Mouse (Mus musculus) CD8-positive naive resting alpha-beta T cell, adult 2 months (primary cell): Measurements from ENCODE around the gene Shh.

ENCODE experiments used
- DNase-seq, 2 experiments: peaks; one replicate each; pipeline ENCODE4 v3.0.0; 2022; ENCODE audit warnings: low read depth in 2 of 2, low spot score in 2 of 2

Shh gene

DNA sequence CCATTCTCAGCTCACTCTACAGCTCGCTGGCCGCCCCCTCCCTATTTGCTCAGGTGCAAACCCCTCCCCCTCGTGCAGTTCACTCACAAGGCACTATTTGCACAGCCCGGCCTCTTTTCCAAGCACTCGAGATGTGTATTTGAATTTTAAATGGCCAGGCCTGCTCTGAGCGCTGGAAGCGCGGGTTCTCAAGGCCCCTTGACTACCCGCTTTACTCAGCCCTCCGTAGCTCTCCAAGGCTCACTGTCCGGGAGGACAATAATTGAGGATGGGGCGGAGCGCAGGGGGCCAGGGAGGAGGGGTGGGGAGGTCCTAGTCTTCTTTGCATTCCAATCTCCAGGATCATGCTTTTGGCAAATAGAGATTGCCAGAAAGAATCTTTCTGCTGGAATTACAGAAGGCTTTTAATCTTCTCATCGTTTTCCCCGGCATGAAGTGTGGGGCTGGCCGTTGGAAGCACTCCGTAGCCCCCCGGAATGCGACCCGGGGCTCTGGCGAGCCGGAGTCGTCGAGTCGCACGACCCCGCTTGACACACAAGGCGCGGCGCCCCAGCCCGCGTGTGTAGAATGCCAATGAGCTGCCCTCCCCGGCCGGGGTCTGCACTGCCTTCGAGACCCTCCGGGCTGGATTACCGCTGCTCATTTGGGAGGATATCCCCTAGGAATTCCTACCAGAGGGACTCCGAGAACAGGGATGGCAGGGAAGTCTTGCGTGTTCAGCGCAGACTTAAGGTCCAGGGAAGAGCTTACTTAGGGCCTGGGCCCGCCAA is 7.4 kb downstream of the Shh start:
- DNase-seq, result no peak

DNA sequence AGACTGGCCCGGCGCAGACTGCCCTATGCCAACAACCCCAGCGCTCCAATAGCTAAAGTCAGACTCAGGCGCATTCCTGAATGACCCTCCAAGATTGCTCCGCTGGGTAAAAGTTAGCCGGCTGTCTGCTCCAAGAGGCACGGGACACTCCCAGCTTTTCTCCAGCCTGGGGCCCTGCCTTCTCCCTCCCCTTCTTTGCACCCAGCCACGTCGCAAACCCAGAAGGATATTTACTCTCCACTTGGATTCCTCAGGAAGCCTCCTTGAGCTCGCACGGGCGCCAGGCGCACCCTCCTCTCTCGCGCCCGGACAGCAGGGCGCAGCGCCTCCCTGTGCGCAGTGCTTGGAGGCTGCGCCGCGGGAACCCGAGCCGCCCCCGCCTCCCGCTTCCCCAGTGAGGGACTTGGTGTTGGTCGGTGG is 8.2 kb downstream of the Shh start:
- DNase-seq, result no peak

DNA sequence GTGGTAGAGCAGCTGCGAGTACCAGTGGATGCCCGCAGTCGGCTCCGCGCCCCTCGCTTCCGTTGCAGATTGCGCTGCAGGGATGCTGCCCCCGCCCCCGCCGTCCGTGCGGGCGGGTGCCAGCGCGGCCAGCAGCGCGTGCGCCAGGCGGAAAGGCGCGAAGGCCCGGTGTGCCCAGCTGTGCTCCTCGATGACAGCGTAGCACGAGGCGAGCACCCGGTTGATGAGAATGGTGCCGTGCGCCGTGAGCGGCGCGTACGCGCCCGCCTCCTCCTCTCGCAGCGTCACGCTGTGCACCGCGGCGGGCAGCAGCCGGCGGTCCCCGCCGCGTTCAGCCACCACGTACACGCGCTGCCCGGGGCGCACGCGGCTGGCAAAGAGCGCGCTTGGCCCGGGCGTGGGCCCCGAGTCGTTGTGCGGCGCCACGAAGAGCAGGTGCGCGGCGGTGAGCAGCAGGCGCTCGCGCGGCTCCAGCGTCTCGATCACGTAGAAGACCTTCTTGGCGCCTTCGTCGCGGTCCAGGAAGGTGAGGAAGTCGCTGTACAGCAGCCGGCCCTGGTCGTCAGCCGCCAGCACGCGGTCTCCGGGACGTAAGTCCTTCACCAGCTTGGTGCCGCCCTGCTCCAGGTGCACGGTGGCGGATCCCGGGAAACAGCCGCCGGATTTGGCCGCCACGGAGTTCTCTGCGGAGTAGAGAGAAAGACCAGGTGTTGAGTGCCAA is 9.0 kb downstream of the Shh start:
- DNase-seq, result no peak

DNA sequence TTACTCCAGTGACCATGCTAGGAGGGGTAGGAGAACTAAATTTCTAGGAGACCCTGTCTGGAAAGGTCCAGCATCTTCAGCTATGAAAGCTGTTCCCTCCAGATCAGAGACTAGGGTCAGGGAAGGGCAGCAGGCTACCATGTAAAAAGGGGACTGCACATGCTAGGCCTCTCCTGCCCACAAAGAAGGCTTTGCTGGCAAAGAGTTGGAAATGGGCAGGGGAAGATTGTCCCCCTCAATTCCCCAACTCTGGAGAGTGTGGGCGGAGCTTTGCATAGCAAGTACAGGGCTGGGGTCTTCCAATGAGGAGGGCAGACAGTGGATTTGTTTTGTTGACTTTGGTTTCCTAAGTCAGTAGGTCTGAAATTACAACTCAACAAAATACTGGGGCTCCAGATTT is 10.7 kb downstream of the Shh start:
- DNase-seq, result no peak

DNA sequence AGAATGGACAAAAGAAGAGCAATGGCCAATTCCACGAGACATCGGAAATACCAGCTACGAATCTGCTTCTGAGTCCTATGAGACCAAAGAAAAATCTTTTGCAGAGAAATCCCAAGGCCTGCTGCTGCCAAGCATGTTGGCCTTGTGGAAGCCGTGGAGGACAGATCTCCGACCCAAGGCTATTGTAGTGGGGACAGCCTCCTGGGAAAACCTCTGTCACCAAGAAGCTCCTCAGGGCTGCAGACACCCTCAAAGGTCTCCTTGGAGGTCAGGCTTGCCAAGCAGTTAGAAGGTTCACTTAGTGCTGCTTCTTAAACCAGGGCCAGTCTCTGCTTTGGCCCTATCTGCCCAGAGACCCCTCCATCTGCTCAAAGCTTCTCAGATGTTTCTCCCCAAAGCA is 11.3 kb downstream of the Shh start:
- no peak for DNase-seq

DNA sequence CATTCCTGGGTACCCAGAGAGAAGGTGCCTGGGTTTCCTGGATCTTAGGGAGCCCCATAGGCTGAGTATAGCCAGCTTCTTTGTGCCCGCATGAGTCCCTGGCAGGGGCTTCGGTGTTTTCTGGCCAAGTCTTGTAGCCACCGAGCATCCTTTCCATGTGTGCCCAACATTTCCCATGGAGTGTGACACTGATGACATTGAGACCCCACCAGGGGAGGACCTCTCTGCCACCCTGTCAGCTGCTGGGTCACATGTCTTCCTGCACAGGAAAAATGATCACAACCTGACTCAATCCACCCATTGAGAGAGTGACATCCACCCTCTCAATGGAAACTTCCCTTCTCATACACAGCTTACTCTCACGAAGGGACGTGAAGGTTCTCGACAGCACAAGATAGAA is 12.5 kb downstream of the Shh start:
- no peak for DNase-seq

DNA sequence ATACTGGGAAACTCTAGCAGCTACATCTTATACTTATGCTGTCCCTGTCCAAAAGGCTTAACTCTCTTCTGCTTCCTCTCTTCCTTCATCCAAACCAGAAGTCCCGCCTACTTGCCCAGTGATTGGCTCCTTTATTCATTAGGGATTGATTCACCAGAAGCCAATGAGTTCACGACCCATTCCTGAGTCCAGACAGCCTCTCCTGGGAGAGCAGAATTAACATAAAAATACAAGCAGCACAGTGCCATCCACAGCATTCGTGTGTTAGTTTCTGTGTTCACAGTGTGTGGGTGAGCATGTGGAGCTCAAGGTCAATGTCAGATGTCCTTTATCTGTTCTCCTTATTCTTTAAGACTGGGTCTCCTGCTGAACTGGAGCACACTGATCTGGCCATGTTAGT is 13.5 kb downstream of the Shh start:
- DNase-seq, result no peak

DNA sequence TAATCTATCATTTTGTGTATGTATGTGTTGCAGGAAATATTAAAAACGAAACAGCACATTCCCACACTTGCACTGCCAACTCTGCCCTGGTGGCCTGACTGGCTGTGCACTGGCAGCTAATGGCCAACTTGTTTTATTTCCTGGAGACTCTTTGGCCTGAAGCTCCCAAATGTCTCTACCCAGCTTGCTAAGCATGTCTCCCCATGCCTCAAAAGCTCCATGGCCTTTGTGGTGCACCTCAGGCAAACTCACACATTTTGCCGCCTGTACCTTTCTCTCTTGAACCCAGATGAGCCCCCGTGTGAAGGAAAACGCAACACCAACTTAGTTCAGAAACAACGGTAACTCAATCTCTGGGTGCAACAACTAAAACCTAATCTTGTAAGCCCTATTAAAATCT is 14.0 kb downstream of the Shh start:
- DNase-seq, result no peak

DNA sequence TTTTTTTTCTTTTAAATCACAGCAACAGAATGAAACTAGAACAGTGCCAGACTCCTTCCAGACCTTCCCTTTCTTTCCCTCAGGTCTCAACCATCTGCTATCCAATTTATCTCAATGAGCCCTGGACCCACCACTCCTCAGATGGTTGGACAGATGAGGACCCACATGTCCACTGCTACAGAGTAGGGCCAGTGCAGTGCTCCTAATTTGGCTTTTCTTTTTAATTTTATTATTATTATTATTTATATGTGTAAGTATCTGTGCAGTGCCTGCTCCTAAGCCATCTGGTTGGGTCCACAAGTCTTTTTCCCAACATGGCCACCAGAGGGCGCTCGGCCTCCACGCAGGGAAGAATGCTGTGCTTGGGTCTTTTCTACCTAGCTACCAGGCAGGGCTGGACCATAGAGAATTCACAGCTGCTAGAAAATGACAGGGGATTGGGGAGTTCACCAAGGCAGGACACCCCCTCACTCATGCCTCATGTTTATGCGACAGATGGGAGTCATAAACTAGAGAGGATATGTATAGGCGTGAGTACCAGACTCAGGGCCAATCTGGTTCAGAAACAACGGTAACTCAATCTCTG is 15.9 kb downstream of the Shh start:
- DNase-seq, result peak; percentile 64 to 65

DNA sequence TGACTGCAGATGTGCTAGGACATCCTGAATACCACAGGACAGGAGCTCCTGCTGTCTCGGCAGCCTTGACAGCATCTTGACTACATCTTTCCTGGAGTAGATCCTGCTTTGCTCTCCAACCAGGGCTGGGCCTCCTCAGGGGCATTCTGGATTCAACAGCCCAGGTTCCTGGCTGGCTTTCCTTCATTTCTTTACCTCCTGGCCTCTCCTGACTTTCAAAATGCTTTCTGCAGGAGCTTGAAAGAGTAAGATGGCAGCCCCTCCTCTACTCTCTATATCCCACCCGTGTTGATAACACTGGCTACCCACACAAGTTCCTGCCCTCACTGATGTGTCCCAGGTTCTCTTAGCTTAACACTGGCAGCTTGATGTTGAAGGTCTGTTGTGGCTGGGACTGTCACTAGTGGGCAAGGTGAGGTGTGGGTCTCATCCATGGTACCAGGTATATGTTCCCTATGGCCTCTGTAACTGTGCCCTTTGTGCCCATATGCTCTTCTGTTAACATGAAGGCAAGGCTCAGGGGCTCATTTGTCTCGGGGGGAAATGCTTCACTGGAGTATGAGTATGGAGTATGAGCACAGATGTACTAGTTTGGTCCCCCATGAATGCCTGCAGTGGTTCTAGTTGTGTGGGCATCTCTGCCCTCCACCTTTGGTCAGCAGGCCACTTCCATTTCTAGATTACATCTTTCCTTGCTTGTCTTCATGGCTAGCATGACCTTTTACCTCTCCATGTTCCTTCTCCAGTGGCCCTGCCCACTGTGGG is 16.7 kb downstream of the Shh start:
- DNase-seq, result no peak

DNA sequence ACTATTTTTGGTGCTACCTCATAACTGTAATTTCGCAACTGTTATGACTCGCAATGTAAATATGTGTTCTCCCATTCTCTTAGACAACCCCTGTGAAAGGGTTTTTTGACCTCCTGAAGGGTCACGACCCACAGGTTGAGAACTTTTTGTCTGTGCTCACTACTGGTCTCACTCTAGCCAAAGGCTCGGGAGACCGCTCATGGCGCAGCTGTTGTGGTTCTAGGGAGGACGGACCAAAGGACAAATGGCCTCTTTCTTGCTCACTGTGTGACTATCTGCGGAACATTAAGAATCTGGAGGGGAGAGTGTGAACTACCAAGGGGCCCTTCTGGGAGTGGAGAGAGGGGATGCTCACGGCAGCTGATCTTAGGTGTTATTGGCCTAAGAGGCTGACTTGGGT is 41.1 kb downstream of the Shh start:
- DNase-seq, result no peak

DNA sequence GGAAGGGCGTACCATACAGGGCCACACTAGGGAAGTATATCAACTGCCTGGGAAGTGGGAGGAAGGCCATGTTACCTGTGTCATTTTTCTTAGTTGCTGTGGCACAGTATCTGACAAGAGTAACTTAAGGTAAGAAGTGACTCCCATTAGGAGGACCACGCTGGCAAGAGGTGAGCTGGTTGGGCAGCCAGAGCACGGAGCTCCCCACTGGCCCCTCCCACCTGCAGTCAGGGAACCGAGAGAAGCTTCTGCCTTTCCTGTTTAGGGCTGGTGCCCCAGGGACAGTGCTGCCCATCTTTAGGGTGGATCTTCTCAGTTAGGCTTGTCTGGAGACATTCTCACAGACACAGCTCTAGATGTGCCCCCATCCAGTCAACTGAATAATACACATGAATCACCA is 43.3 kb downstream of the Shh start:
- DNase-seq, result no peak

DNA sequence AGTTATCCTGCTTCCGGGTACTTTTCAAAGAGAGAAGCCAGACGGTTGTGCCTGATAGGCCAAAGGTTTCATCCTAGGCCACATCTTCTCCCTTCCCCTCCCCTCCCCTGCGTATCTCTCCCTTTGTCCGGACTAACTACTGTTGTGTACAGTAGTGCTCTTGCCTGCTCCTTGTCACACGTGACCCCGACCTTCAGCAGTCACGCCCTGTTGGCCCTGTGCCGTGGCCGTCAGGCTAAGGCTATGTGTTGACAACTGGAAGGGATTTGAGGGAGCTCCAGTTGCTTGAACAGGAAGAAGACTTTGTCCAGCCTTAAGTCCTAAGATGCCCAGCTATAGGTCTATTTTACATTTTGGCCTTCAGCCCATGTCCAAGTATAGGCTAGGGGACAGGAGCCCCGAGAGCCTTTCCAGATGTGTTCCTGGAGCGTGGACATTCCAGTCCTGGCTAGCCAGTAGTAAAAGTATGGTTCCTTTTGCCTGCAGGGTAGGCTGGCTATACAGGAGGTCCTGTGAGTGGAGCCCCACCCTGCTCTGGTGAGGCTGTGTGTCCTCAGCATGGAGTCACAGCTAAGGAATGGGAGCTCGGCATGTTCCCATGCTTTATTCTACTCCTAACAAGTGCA is 47.3 kb downstream of the Shh start:
- DNase-seq, result no peak

DNA sequence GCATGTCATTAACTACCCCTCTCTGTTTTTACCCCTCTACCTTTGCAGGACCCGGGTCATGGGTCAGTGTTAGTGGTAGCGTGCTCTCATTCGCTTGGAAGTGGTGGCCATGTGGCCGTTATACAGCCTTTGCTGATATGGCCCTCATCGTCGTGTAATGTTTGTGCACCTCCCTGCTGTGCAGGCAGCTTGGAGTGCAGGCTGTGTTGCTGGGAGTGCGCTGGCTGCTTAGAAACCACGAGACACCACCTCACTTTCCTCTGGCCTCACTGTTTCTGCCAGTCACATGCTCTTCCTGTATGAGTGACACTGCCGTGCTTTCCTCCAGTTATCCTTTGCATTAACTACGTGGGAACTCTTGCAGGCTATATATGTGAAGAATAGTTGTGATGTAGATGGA is 48.3 kb downstream of the Shh start:
- DNase-seq, result no peak

DNA sequence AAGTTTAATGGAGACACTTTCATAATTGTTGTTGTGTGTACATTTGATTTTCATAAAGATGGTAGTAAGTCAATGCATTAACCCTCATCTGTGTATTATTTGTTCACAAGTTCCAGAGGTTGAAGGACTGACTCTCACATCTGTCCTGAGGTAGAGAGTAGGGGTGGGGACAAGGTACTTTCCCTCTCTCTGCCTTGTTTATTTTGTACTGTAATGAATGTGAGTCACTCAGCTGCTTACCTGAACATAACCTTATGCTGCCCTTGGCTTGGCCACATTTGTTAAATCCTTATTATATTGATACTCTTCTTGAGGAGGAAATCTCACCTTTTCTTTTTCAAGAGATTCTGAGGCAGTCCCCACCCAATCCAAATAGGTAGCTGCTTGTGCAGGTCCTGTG is 51.0 kb downstream of the Shh start:
- no peak for DNase-seq

DNA sequence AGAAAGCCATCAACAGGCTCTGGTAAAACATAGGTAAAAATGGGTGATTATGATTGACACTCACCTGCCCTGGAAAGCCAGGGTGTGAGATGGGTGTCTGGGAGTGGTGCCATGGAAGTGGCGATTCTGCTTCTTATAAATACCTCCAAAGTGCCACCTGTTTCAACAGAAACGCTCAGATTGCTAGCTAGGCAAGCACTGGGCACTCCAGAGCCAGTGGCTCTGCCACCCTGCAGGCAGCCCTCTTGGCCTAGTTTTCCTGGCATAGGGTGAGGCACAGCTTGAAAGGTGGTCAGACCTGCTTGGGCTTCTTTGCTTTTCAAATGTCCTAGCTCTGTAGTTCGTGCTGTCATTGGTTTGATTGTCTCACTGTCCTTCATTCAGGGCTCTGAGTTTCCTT is 53.0 kb downstream of the Shh start:
- DNase-seq, result no peak

DNA sequence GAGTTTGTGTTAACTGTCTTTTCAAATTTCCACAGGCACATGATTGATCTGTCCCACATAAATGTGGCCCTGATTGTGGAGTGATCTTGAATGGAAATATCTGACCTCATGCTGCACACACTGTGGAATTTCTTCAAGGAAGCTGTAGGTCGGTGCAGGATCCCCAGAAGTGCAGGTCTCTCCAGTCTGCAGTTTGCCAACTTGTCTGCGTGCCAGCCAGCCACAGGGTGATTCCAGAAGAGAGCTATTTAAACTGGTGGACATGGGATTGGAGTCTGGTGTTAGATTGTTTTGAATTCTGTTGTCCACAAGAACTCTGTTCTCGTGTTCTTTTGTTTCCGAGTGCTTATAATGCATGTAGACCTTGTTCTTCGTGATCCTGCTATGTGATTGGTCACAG is 53.5 kb downstream of the Shh start:
- no peak for DNase-seq

DNA sequence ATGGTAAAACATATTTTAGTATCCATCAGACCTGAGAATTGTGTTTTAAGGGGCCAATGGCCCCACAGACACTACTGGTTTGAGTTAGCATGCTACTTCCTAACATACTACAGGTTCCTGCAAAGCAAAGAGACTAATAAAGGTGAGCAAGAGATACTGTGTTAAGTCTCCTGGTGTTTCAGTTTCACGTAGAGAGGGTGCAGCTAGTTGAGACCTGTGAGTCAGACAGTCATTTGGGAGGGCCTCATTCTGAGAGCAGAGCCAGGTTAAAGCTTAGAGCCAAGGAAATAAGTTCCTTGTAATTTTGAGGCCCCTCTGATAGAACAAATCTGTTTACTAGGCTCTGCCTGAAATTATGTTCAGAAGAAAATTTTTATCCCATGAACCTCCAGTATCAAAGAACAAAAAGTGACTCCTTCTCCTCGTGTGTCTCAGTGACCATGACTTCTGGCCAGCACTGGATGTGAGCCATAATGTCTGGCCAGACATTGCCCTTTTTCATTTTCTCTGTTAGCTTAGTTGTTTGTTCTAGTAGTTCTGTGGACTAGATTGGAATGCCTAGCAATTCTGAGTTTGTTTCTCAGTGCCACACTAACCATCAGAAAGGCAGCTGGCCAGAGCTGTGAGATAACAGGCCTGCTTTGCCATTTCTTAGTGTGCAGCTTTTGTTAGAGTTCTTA is 54.9 kb downstream of the Shh start:
- no peak for DNase-seq
